Mouse (Mus musculus) frontal cortex, postnatal 10 days (tissue): ENCODE measurements around the gene Olfm1.

Source experiments
- DNase-seq, 2 experiments: peaks; one replicate each; pipeline ENCODE4 v3.0.0; 2022; ENCODE audit warnings: low spot score in 2 of 2, mixed read lengths in 1 of 2

The Olfm1 gene

GRCm38 (mm10) chr2:28192821-28193689 is at the start of gene Olfm1:
Gene Olfm1 (plus strand): TSS chr2:28192992.
- peak; percentile 70 to 78 for DNase-seq

GRCm38 (mm10) chr2:28143417-28144045 is 49.3 kb upstream of the Olfm1 start:
- DNase-seq, result no peak

GRCm38 (mm10) chr2:28145702-28146101 is 47.1 kb upstream of the Olfm1 start:
- DNase-seq, result no peak

- DNase-seq, result no peak
These were observed 46.6 kb upstream of the Olfm1 start for GRCm38 (mm10) chr2:28146152-28146551.

- no peak for DNase-seq
These were observed 46.1 kb upstream of the Olfm1 start for GRCm38 (mm10) chr2:28146685-28147084.

- no peak for DNase-seq
These were observed 45.5 kb upstream of the Olfm1 start for GRCm38 (mm10) chr2:28147248-28147794.

- DNase-seq, result no peak
These were observed 43.1 kb upstream of the Olfm1 start for GRCm38 (mm10) chr2:28149688-28150087.

- DNase-seq, result no peak
These were observed 32.2 kb upstream of the Olfm1 start for GRCm38 (mm10) chr2:28160568-28160967.

GRCm38 (mm10) chr2:28165570-28165969 is 27.2 kb upstream of the Olfm1 start:
- DNase-seq, result no peak

- peak; percentile 61 to 77 for DNase-seq
These were observed 23.5 kb upstream of the Olfm1 start for GRCm38 (mm10) chr2:28169336-28169735.

- no peak for DNase-seq
These were observed 20.8 kb upstream of the Olfm1 start for GRCm38 (mm10) chr2:28171962-28172361.

GRCm38 (mm10) chr2:28173225-28174141 is 19.3 kb upstream of the Olfm1 start:
- DNase-seq, result no peak

GRCm38 (mm10) chr2:28174441-28174840 is 18.4 kb upstream of the Olfm1 start:
- DNase-seq, result no peak

GRCm38 (mm10) chr2:28178600-28178999 is 14.2 kb upstream of the Olfm1 start:
- DNase-seq, result no peak

- no peak for DNase-seq
These were observed 12.7 kb upstream of the Olfm1 start for GRCm38 (mm10) chr2:28180053-28180452.

GRCm38 (mm10) chr2:28188398-28188944 is 4.3 kb upstream of the Olfm1 start:
- no peak for DNase-seq

- DNase-seq, result peak in 1 of 2 experiments; percentile 44
These were observed 897 bp downstream of the Olfm1 start for GRCm38 (mm10) chr2:28193690-28194087.

- no peak for DNase-seq
These were observed 2.3 kb downstream of the Olfm1 start for GRCm38 (mm10) chr2:28194962-28195617.

- no peak for DNase-seq
These were observed 2.9 kb downstream of the Olfm1 start for GRCm38 (mm10) chr2:28195726-28196125.

- no peak for DNase-seq
These were observed 8.6 kb downstream of the Olfm1 start for GRCm38 (mm10) chr2:28201441-28201841.

- DNase-seq, result peak; percentile 72 to 91
These were observed 11.4 kb downstream of the Olfm1 start for GRCm38 (mm10) chr2:28204167-28204566.
